Mouse (Mus musculus) midbrain, embryonic 15.5 days (tissue): ENCODE results near the gene Cdkn2c. TPM values are rescaled to one million over a fixed set of nuclear protein-coding genes. Genes with fewer than 3 reads are reported as not detected.

Source experiments
- polyA plus RNA-seq: library from polyadenylated mRNA; unstranded; fragments of >200 nt; fragmentation: Nextera tagmentation; extraction: Ambion mirVana; gene quantifications from 2 replicates; pipeline ENCODE4 v1.2.1, GENCODE M21; 2015

Gene Cdkn2c
- polyA plus RNA-seq, 1 experiment from 2014 or later: 2.5 TPM

Other genes starting within 250 kb of the Cdkn2c start
- gene Rnf11, start 182.5 kb downstream of the Cdkn2c start, polyA plus RNA-seq: 61.2 and 63.9 TPM in 2 replicates
- gene 4930522H14Rik, start 135.9 kb downstream of the Cdkn2c start, polyA plus RNA-seq: not detected in 2 replicates
- 31.5 TPM in 2 replicates for gene Faf1, start 9.4 kb upstream of the Cdkn2c start, polyA plus RNA-seq